Mouse (Mus musculus): ENCODE data around the gene Myoz2.
A peak's percentile ranks its signal among the peaks of the same experiment; 100 is the strongest.

The Myoz2 gene

DNA sequence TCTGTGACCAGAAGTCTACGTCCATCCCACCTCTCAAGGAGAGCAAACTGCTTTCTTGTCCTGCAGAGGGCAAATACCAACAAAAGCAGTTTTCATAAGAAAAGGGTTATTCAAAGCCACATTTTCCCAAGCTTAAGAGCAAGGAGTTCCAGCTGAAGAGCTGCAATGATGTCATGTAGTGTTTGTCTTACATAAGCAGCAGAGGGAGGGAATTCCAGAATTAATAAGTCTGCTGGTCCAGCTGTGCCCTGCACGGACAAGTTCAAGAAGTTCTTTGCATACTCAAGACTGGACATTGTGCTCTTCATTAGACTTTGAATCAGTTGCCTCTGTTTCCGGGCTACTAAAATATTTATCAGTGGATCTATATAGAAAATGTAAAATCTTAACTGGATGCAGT, 33.8 kb downstream of the Myoz2 start:
- no peak for DNase-seq

DNA sequence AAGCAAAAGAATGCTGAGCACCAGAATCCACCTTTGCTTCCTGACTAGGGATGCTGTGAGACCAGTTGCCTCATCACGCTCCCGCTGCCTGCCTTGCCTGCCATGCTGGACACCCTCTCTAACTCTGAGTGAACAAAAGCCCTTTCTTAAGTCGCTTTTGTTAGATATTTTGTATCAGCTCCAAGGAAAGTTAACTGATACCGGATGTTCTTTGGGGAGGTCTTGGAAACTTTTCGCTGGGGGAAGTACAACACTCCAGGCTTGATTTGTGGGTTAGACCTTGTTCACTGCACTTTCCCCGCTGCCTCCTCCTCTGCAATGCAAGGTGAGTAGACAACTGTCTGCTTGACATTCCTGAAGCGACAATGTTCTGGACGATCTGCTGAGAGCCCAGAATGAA, 36.3 kb downstream of the Myoz2 start:
- no peak for DNase-seq

DNA sequence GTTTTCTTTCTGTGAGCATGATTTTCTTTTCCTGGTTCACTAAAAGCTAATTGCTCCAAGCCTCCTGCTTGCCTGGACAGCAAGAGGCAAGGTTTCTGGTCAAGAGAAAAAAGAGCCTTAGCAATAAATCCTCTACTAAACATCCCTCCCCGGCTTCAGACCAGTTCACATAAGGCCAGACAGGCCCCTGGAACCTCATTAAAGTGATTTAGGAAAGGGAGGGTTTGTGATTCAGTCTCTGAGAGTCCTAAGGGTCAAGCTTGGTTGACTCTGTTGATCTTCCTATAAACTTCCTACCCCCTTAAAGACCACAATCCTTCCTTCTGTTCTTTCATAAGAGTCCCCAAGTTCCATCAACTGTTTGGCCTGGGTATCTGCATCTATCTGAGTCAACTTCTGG, 37.8 kb downstream of the Myoz2 start:
- DNase-seq = no peak

DNA sequence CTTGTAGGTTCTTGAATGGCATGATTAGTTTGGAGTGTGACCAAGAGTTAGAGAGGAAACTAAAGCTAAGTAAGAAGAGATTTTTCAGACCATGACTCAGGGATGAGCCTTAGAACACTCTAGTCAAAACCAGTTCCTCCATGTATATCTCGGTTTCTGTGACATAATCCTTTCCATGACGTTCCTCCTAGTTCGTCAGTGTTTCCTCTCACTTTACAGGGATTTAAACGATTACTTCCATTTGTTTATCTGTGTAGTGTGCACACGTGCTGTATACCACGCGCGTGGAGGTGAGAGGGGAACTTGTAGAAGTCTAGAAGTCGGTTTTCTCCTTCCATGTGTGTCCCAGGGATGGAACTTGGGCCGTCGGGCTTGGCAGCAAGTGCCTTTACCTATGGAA, 47.9 kb downstream of the Myoz2 start:
- DNase-seq = no peak

DNA sequence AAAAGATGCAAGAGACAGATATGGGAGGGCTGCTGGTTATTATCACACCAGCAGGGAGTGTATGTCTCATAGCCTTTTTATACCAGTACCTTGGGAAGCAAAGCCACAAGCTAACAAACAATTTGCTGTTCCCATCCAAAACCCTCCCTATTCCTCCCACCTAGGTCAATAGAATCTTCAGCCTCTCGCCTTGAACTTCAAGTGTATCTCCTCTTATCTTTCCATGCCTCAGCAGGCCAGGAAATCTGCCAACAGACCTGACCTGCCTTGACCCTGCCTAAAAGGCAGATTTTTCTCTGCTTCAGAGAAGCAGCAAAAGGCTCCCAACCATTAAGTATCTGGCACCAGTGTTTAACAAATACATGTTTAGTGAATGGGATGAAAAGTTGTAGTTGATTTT, 48.4 kb downstream of the Myoz2 start:
- DNase-seq = no peak

DNA sequence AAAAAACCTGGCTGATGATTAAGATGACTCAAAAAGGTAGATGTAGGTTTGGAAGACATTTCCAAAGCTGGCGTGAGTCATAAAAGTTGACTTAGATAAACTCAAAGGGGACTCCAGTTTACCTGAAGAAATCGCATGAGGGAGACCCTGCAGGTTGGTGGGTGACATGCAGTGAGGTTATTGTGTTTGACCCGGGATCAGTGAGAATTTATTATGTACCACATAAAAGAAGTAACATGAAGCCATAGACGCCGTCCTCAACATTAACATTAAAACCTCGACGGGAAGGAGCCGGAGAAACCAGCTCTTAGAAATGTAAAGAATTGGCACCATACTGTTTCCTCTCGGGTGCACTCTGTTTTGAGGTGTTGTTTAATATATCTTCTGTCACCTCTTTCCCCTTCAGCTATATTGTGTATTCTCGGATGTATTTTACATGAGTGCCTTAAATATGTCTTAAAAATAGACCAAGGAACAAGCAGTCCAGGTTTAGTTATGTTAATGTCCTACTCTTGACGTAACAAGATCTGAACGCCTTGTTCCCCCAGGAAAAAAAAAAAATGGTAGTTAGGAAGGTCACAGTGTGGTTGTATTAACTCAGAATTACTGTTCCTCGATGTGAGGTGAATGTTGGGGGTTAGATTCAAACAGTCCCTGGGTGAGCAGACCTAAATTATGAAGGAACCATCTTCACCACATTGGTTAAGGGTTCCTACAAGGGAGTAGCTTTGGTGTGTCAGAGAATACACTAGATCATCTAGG, 49.5 kb downstream of the Myoz2 start:
- peak; percentile 9 to 14 for DNase-seq

DNA sequence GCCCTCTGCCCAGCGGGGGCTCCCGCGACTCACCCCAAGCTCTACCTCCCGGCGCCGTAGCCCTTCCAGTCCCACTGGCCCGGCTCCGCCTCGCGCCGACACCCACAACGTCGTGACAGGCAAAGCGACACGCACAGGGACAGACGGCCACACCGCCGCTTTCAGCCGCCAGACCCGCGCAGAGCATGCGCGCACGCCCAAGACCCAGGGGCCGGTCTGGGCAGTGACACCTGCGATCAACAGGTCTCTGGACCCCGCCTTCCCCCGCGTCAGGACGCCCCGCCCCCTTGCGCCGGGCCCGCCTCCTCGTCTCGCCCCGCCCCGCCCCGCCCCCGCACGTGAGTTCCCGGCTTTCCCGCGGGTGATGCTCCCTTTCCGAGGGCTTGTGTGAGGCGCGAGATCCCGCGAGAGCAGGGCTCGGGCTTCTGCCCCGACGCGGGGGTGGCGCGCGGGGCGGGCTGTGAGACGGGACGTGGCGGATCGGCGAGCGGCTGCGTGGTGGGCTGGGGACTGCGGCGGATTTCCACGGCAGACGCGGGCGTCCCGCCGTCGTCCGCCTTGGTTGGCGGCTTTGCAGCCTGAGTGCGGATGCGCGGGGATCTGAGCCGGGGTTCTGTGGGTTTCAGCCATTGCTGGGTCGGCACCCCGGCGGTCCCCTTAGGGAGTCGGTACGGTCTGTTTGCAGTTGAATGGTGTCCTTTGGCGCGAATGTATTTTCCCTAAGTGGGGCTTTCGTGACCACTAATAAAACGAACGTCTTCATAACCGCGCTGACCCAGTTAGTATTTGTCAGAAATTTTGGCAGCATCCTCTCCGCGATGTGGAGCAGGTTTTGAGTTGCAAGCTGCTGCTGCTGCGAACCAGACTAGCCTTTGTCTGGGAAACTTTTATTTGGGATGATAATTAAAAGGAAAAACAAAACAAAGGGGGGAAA, 50.3 kb downstream of the Myoz2 start, which contains the start of gene Usp53:
Gene Usp53, minus strand, starts transcription at position 262 of the 934 bp plus-strand sequence.
- DNase-seq = peak; percentile 87 to 88

DNA sequence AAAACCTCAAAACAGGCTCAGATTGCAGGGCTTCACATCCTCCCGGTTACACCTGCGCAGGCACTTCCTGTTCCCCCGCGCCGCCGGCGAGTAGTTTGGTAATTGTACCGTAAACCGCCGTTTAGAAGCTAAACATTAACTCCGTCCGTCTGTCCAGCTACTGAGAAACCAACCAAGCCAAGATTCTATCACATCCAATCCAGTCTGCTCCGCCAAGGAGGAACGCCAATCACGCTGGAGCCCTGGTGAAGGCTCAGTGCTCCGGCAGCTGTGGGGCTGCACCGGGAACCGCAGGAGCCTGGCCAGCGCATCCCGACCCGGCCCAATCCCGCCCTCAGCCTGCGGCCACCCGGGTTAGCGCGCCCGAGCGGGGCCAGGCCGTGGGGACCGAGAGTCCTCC, 51.0 kb downstream of the Myoz2 start:
- peak; percentile 65 to 68 for DNase-seq

DNA sequence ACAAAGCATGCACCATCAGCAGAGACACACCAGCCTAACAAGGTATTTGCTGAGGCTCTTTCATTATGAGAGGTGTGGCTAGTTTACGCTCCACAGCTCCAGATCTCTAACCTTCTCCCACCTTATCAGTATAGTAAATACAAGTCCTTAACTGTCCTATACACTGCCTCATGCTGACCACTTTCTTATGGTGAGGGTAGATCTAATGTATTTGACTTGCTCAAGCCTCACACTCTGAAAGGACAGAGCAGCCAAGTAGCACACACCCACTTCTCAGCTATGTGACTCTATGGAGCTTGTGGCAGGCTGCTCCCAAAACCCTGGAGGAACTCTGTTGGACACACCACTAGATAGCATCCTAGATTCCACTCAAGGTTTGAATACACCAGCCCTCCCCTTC, 58.9 kb downstream of the Myoz2 start:
- no peak for DNase-seq

DNA sequence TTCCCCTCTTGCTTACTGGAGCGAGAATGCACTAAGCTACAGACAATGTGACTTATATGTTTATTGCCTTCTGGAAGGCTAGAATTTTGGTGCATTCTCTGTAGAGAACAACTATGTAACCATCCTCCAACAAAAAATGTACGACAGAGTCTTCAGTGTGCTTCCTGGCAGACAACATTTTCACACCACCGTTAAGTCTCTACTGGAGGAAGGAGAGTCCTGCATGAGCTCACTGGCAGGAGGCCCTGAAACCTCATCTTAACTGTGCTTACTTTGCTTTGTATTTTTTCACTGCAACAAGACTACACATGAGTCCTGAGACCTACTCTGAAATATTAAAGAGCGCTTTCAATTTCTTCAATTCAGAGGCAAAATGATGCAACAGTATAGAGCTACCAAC, 59.5 kb downstream of the Myoz2 start:
- no peak for DNase-seq

DNA sequence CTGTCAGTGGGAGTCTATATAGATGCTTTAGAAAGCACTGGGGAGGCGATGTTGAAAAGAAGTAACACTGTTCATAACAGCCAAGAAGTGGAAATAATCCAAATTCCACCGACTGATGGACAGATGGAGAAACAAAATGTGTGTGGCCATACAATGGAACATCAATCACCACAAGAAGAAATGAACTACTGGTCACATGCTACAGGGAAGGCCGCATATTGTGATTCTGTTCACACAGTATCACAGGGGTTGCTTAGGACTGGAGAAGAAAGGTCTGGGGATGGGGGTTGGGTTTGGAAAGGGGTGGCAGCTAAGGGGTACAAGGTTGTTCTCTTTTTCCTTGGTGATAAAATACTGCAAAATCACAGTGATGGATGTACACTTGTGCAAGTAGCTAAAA, 60.0 kb downstream of the Myoz2 start:
- no peak for DNase-seq

DNA sequence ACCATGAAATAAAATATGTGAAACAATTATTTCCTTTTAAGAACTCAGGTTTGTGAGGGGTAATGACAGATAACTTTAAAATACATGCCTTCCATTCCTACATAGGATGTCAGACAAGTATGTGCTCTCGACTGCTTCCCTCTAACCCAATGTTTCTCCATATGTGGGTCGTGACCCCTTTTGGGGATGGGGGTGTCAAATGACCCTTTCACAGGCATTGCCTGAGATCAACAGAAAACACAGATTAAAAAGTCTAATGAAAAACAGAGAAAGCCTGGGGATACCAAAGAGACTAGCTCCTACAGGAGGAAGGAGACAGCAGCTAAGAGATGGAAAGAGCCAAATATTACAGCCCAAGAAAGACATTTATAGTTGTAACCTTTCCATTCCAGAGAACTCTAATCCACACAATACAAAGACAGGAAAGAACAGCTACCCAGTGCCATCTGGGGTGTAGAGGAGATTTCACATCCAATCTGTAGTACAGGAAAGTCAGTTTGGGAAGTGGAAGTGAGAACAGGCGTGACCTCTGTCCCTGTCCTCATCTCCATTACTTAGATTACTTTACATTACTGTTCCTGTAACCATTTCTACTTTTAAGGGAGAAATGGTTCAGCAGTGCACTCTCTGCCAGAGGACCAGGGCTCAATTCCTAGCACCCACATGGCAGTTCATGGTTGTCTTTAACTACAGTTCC, 62.5 kb downstream of the Myoz2 start:
- DNase-seq = no peak

DNA sequence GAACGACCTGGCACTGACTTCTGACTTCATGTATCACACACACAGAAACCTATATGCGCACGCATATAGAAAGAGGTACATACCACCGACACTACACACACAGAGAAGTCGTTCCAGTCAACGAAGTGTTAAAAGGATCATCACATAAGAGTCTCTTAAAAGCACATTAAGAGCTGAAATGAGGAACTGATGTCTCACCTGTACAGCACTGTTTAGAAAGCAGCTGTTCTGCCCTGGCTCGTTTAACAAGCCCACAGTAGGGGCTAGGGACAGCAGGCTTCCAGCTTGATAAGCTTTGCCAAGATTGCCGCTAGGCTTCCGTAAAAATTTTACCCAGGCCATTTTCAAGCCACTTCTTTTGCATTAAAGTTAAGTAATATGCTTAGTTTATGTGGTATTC, 66.4 kb downstream of the Myoz2 start:
- DNase-seq = no peak

DNA sequence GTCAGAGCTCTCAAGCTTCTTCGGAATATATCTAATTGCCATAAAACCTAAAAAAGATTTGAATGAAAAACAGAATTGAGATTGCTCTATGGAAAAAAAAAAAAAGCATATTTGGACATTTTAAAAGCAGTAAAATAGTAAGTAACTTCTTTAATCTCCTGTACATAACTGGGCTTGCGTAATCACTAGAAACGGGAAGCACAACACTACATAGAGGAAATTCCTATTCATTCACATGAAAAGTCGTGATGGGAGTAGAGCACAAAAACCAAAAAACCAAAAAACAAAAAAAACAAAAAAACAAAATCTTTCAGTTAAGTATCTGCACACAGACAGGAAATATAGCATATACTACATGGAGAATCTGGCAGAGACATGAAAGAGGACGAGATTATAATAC, 70.5 kb downstream of the Myoz2 start:
- no peak for DNase-seq

Data from B cell, adult 2 months (primary cell).